Mouse (Mus musculus) intestine, postnatal 0 days (tissue): ENCODE results near the gene Slc29a4. TPM values are rescaled to one million over a fixed set of nuclear protein-coding genes. Genes with fewer than 3 reads are reported as not detected.

Experiments used
- ATAC-seq: fragments of 200-750 bp; cut with Nextera tagmentation; 2 replicates; pipeline ENCODE4 v1.8.0; 2017; ENCODE audit warnings: mild to moderate bottlenecking, moderate TSS enrichment, moderate library complexity
- H3K27ac ChIP-seq: fragments of 300-500 bp; sonication (generic); 2 replicates; pipeline ENCODE4 v1.5.1; 2014; ENCODE audit warnings: mild to moderate bottlenecking, low read depth, low read length, moderate library complexity
- H3K27me3 ChIP-seq: fragments of 300-500 bp; sonication (generic); replicated peaks from 2 replicates; pipeline ENCODE4 v1.6.1; 2014; ENCODE audit warnings: low read length, mixed read lengths; ENCODE audit not compliant: control insufficient read depth, insufficient read depth
- H3K36me3 ChIP-seq: fragments of 300-500 bp; sonication (generic); 2 replicates; pipeline ENCODE4 v1.6.1; 2014; ENCODE audit warnings: mild to moderate bottlenecking, moderate library complexity; ENCODE audit not compliant: control insufficient read depth, insufficient read depth
- H3K4me1 ChIP-seq: fragments of 300-500 bp; sonication (generic); replicated peaks from 2 replicates; pipeline ENCODE4 v1.6.1; 2014; ENCODE audit warnings: antibody characterized with exemption, low read length, mixed read lengths; ENCODE audit not compliant: control insufficient read depth, insufficient read depth
- H3K4me2 ChIP-seq: fragments of 300-500 bp; sonication (generic); replicated peaks from 2 replicates; pipeline ENCODE4 v1.6.1; 2014; ENCODE audit warnings: low read depth, mild to moderate bottlenecking, moderate library complexity
- H3K4me3 ChIP-seq: fragments of 300-500 bp; sonication (generic); 2 replicates; pipeline ENCODE4 v1.5.1; 2014; ENCODE audit warnings: low read depth, low read length
- H3K9ac ChIP-seq: fragments of 300-500 bp; sonication (generic); 2 replicates; pipeline ENCODE4 v1.6.1; 2014; ENCODE audit warnings: mild to moderate bottlenecking, low read depth, low read length
- H3K9me3 ChIP-seq: fragments of 300-500 bp; sonication (generic); 2 replicates; pipeline ENCODE4 v1.6.1; 2016; ENCODE audit warnings: mixed run types; ENCODE audit not compliant: control insufficient read depth
- CTCF ChIP-seq: sonication (generic); IDR thresholded peaks from 2 replicates; pipeline ENCODE4 v1.5.1; 2016; ENCODE audit warnings: low read depth, mild to moderate bottlenecking, control low read depth, antibody characterized with exemption, moderate library complexity
- WGBS: fragments of 180-500 bp; shearing (Covaris S2); extraction: QIAGEN DNeasy Blood & Tissue Kit; methylation state at CpG from one replicate; pipeline ENCODE4 v1.1.7; 2014; 5-methylcytosine and 5-hydroxymethylcytosine counted together
- polyA plus RNA-seq: library from polyadenylated mRNA; unstranded; fragments of >200 nt; fragmentation: Nextera tagmentation; extraction: Ambion mirVana; gene quantifications from 2 replicates; pipeline ENCODE4 v1.2.1, GENCODE M21; 2015

Gene Slc29a4
- polyA plus RNA-seq, 1 experiment from 2014 or later: 3.5 TPM

- peak overlapping the region; percentile 53 for H3K4me2 ChIP-seq
- peaks cover 34% of the 10 kb centered on the region for H3K36me3 ChIP-seq
- no peaks in the 10 kb centered on the region for H3K9me3 ChIP-seq
- peak; percentile 55; the same call in 1 of the 2 replicates for ATAC-seq
- H3K27me3 ChIP-seq: no peaks in the 10 kb centered on the region
- H3K27ac ChIP-seq: no peak overlapping the region
- 9% methylated on average over 7 of the region's 7 CpGs for WGBS
- no peaks in the 10 kb centered on the region for H3K4me1 ChIP-seq
- no peak overlapping the region for H3K4me3 ChIP-seq
- no peak overlapping the region for H3K9ac ChIP-seq
- TF ChIP-seq CTCF: peak; percentile 87
These were observed 31.3 kb downstream of the Slc29a4 start for GRCm38 (mm10) chr5:142723520-142724133.

- 89% methylated on average over 7 of the region's 7 CpGs for WGBS
- no peak for TF ChIP-seq CTCF
These were observed 32.0 kb downstream of the Slc29a4 start for GRCm38 (mm10) chr5:142724265-142724664.

DNA sequence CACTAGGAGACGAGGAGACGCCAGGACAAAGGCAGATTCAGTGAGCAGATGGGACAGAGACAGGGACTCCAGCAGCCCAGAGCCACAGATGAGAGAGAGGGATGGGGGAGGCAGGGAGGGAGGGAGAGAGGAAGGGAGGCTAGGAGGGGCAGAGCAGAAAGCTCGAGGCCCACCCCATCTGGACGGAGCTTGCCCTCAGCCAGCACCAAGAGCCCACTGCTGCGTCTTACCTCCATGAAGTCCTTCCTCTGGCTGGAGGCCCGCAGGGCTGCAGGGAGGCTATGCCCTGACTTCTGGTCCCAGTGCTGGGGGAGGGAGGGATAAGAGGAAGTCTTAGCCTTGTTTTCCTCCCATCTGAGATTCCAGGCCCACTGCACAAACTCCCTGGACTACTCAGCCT lies 34.4 kb downstream of the Slc29a4 start:
- no peak overlapping the region for H3K4me3 ChIP-seq
- no peak overlapping the region for H3K27ac ChIP-seq
- no peaks in the 10 kb centered on the region for H3K9me3 ChIP-seq
- no peak for ATAC-seq
- H3K36me3 ChIP-seq: peaks cover 66% of the 10 kb centered on the region
- no peak overlapping the region for H3K4me2 ChIP-seq
- WGBS: 82% methylated on average over 6 of the region's 6 CpGs
- TF ChIP-seq CTCF: no peak
- H3K4me1 ChIP-seq: no peaks in the 10 kb centered on the region
- H3K9ac ChIP-seq: no peak overlapping the region
- H3K27me3 ChIP-seq: no peaks in the 10 kb centered on the region

More at GRCm38 (mm10) chr5:142724265-142724664, 32.0 kb downstream of the Slc29a4 start:
- ATAC-seq: no peak
- H3K27me3 ChIP-seq: no peaks in the 10 kb centered on the region
- peaks cover 41% of the 10 kb centered on the region for H3K36me3 ChIP-seq
- no peak overlapping the region for H3K4me2 ChIP-seq
- H3K9ac ChIP-seq: no peak overlapping the region
- no peak overlapping the region for H3K4me3 ChIP-seq
- H3K27ac ChIP-seq: no peak overlapping the region
- no peaks in the 10 kb centered on the region for H3K4me1 ChIP-seq
- H3K9me3 ChIP-seq: no peaks in the 10 kb centered on the region

- Histone ChIP-seq H3K4me1 (no peaks in the 10 kb centered on the region), H3K9ac (no peak overlapping the region), H3K27ac (no peak overlapping the region), H3K9me3 (no peaks in the 10 kb centered on the region), H3K27me3 (no peaks in the 10 kb centered on the region), H3K4me2 (no peak overlapping the region), H3K36me3 (peaks cover 80% of the 10 kb centered on the region), H3K4me3 (no peak overlapping the region)
- ATAC-seq: no peak
- 98% methylated on average over 16 of the region's 16 CpGs for WGBS
- no peak for TF ChIP-seq CTCF
These were observed 36.0 kb downstream of the Slc29a4 start for GRCm38 (mm10) chr5:142728301-142728700.

GRCm38 (mm10) chr5:142730295-142730694 lies 38.0 kb downstream of the Slc29a4 start:
- H3K4me1 ChIP-seq: no peaks in the 10 kb centered on the region
- no peak overlapping the region for H3K4me2 ChIP-seq
- no peaks in the 10 kb centered on the region for H3K9me3 ChIP-seq
- TF ChIP-seq CTCF: no peak
- no peaks in the 10 kb centered on the region for H3K27me3 ChIP-seq
- H3K36me3 ChIP-seq: peaks cover 95% of the 10 kb centered on the region
- 85% methylated on average over 12 of the region's 12 CpGs for WGBS
- H3K9ac ChIP-seq: no peak overlapping the region
- no peak overlapping the region for H3K27ac ChIP-seq
- ATAC-seq: no peak
- no peak overlapping the region for H3K4me3 ChIP-seq

DNA sequence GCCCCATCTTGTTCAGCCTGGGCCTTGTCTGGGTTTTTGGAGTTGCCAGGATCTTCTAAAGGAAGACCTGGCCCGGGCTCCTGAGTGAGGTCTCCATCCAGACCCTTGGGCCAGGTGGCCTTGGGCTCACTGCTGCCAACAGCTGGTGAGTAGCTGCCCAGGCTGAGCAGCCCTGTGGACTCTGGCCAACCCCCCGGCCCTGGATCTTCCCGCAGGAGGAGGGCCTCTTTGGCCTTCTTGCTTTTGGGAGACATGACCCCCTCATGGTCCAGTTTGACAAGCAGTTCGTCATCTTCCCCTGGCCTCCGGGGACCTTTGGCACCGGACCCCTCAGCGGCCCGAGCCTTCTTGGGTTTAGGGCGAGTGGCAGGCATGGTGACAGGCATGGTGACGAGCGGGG lies 39.6 kb downstream of the Slc29a4 start:
- 90% methylated on average over 11 of the region's 11 CpGs for WGBS

More for the DNA sequence above, 39.6 kb downstream of the Slc29a4 start:
- no peak overlapping the region for H3K27ac ChIP-seq
- ATAC-seq: no peak
- H3K4me2 ChIP-seq: no peak overlapping the region
- no peaks in the 10 kb centered on the region for H3K27me3 ChIP-seq
- H3K36me3 ChIP-seq: peaks cover 95% of the 10 kb centered on the region
- no peaks in the 10 kb centered on the region for H3K9me3 ChIP-seq
- no peaks in the 10 kb centered on the region for H3K4me1 ChIP-seq
- TF ChIP-seq CTCF: no peak
- no peak overlapping the region for H3K9ac ChIP-seq
- no peak overlapping the region for H3K4me3 ChIP-seq
